Mouse (Mus musculus): Measurements from ENCODE around the gene Ccnt2. TPM values are rescaled to one million over a fixed set of nuclear protein-coding genes. Genes with fewer than 3 reads are reported as not detected.

Gene Ccnt2
- polyA plus RNA-seq, 1 experiment: 53.9 TPM

GRCm38 (mm10) chr1:127830215-127830921 lies 56.4 kb downstream of the Ccnt2 start:
- 85% methylated on average over 13 of the region's 13 CpGs for WGBS
- TF ChIP-seq POLR2A (IDR thresholded peaks at IDR 0.05; ENCODE audit: borderline replicate concordance, insufficient read depth, low read length) (no peak), CTCF (IDR thresholded peaks at IDR 0.05; ENCODE audit: borderline replicate concordance, insufficient read depth, low read depth, low read length) (no peak)
- no peak for DNase-seq
- no peaks in the 10 kb centered on the region for H3K27me3 ChIP-seq (ENCODE audit: control insufficient read depth, insufficient read depth, low read length)
- H3K4me1 ChIP-seq (ENCODE audit: control insufficient read depth, insufficient read depth, low read length): no peaks in the 10 kb centered on the region
- H3K4me3 ChIP-seq (replicated peaks; ENCODE audit: insufficient read depth, low read depth, low read length): no peak overlapping the region
- no peak overlapping the region for H3K27ac ChIP-seq (ENCODE audit: insufficient read depth, low read length)

- WGBS: 9% methylated on average over 2 of the region's 2 CpGs
- no peaks in the 10 kb centered on the region for H3K4me1 ChIP-seq (ENCODE audit: control insufficient read depth, insufficient read depth, low read length)
- DNase-seq: no peak
- no peak overlapping the region for H3K4me3 ChIP-seq (replicated peaks; ENCODE audit: insufficient read depth, low read depth, low read length)
- TF ChIP-seq CTCF (IDR thresholded peaks at IDR 0.05; ENCODE audit: borderline replicate concordance, insufficient read depth, low read depth, low read length) (no peak), POLR2A (IDR thresholded peaks at IDR 0.05; ENCODE audit: borderline replicate concordance, insufficient read depth, low read length) (no peak)
- H3K27ac ChIP-seq (ENCODE audit: insufficient read depth, low read length): no peak overlapping the region
- H3K27me3 ChIP-seq (ENCODE audit: control insufficient read depth, insufficient read depth, low read length): no peaks in the 10 kb centered on the region
Measured at GRCm38 (mm10) chr1:127833714-127834113, 59.8 kb downstream of the Ccnt2 start.

- WGBS: 61% methylated on average over 4 of the region's 4 CpGs
- H3K4me3 ChIP-seq (replicated peaks; ENCODE audit: insufficient read depth, low read depth, low read length): no peak overlapping the region
- no peak for DNase-seq
Measured at GRCm38 (mm10) chr1:127834202-127834601, 60.2 kb downstream of the Ccnt2 start.

GRCm38 (mm10) chr1:127836619-127837018 lies 62.7 kb downstream of the Ccnt2 start:
- H3K4me1 ChIP-seq (ENCODE audit: control insufficient read depth, insufficient read depth, low read length): no peaks in the 10 kb centered on the region
- H3K27ac ChIP-seq (ENCODE audit: insufficient read depth, low read length): no peak overlapping the region
- no peak overlapping the region for H3K4me3 ChIP-seq (replicated peaks; ENCODE audit: insufficient read depth, low read depth, low read length)
- no peaks in the 10 kb centered on the region for H3K27me3 ChIP-seq (ENCODE audit: control insufficient read depth, insufficient read depth, low read length)
- 79% methylated on average over 4 of the region's 4 CpGs for WGBS
- TF ChIP-seq CTCF (IDR thresholded peaks at IDR 0.05; ENCODE audit: borderline replicate concordance, insufficient read depth, low read depth, low read length) (no peak), POLR2A (IDR thresholded peaks at IDR 0.05; ENCODE audit: borderline replicate concordance, insufficient read depth, low read length) (no peak)
- DNase-seq: no peak

More at GRCm38 (mm10) chr1:127834202-127834601, 60.2 kb downstream of the Ccnt2 start:
- no peak overlapping the region for H3K27ac ChIP-seq (ENCODE audit: insufficient read depth, low read length)
- TF ChIP-seq CTCF (IDR thresholded peaks at IDR 0.05; ENCODE audit: borderline replicate concordance, insufficient read depth, low read depth, low read length) (no peak), POLR2A (IDR thresholded peaks at IDR 0.05; ENCODE audit: borderline replicate concordance, insufficient read depth, low read length) (no peak)
- no peaks in the 10 kb centered on the region for H3K27me3 ChIP-seq (ENCODE audit: control insufficient read depth, insufficient read depth, low read length)
- no peaks in the 10 kb centered on the region for H3K4me1 ChIP-seq (ENCODE audit: control insufficient read depth, insufficient read depth, low read length)

- no peaks in the 10 kb centered on the region for H3K27me3 ChIP-seq (ENCODE audit: control insufficient read depth, insufficient read depth, low read length)
- no peaks in the 10 kb centered on the region for H3K4me1 ChIP-seq (ENCODE audit: control insufficient read depth, insufficient read depth, low read length)
- TF ChIP-seq CTCF (IDR thresholded peaks at IDR 0.05; ENCODE audit: borderline replicate concordance, insufficient read depth, low read depth, low read length) (no peak), POLR2A (IDR thresholded peaks at IDR 0.05; ENCODE audit: borderline replicate concordance, insufficient read depth, low read length) (no peak)
- H3K27ac ChIP-seq (ENCODE audit: insufficient read depth, low read length): no peak overlapping the region
- no peak overlapping the region for H3K4me3 ChIP-seq (replicated peaks; ENCODE audit: insufficient read depth, low read depth, low read length)
- DNase-seq: no peak
- 72% methylated on average over 1 of the region's 1 CpGs for WGBS
Measured at GRCm38 (mm10) chr1:127838602-127839001, 64.6 kb downstream of the Ccnt2 start.

GRCm38 (mm10) chr1:127845472-127845871 lies 71.5 kb downstream of the Ccnt2 start:
- H3K4me3 ChIP-seq (replicated peaks; ENCODE audit: insufficient read depth, low read depth, low read length): no peak overlapping the region
- no peak for DNase-seq
- H3K27ac ChIP-seq (ENCODE audit: insufficient read depth, low read length): no peak overlapping the region
- TF ChIP-seq POLR2A (IDR thresholded peaks at IDR 0.05; ENCODE audit: borderline replicate concordance, insufficient read depth, low read length): no peak
- TF ChIP-seq CTCF (IDR thresholded peaks at IDR 0.05; ENCODE audit: borderline replicate concordance, insufficient read depth, low read depth, low read length): no peak
- H3K4me1 ChIP-seq (ENCODE audit: control insufficient read depth, insufficient read depth, low read length): no peaks in the 10 kb centered on the region
- WGBS: 89% methylated on average over 5 of the region's 5 CpGs
- H3K27me3 ChIP-seq (ENCODE audit: control insufficient read depth, insufficient read depth, low read length): no peaks in the 10 kb centered on the region

- H3K4me1 ChIP-seq (ENCODE audit: control insufficient read depth, insufficient read depth, low read length): no peaks in the 10 kb centered on the region
- H3K27ac ChIP-seq (ENCODE audit: insufficient read depth, low read length): no peak overlapping the region
- no peak for DNase-seq
- H3K27me3 ChIP-seq (ENCODE audit: control insufficient read depth, insufficient read depth, low read length): no peaks in the 10 kb centered on the region
- no peak for TF ChIP-seq POLR2A (IDR thresholded peaks at IDR 0.05; ENCODE audit: borderline replicate concordance, insufficient read depth, low read length)
- TF ChIP-seq CTCF (IDR thresholded peaks at IDR 0.05; ENCODE audit: borderline replicate concordance, insufficient read depth, low read depth, low read length): no peak
- WGBS: 81% methylated on average over 7 of the region's 7 CpGs
- no peak overlapping the region for H3K4me3 ChIP-seq (replicated peaks; ENCODE audit: insufficient read depth, low read depth, low read length)
Measured at GRCm38 (mm10) chr1:127850075-127850610, 76.2 kb downstream of the Ccnt2 start.

Measured in cerebellum, adult 2 months (tissue).